Mouse (Mus musculus) ES-Bruce4 (cell line): ENCODE data around the gene Pax2. TPM values are rescaled to one million over a fixed set of nuclear protein-coding genes. Genes with fewer than 3 reads are reported as not detected.

Experiments used
- H3K27ac ChIP-seq: 2 replicates; pipeline ENCODE4 v1.5.1; 2012; ENCODE audit warnings: low read length, inconsistent platforms; ENCODE audit not compliant: insufficient read depth
- H3K27me3 ChIP-seq: 2 replicates; pipeline ENCODE4 v1.6.1; 2012; ENCODE audit warnings: mild to moderate bottlenecking, low read length, inconsistent platforms; ENCODE audit not compliant: control insufficient read depth, poor library complexity, insufficient read depth, severe bottlenecking
- H3K36me3 ChIP-seq: 2 replicates; pipeline ENCODE4 v1.6.1; 2012; ENCODE audit warnings: inconsistent platforms, mild to moderate bottlenecking, low read length, moderate library complexity; ENCODE audit not compliant: control insufficient read depth, poor library complexity, insufficient read depth, severe bottlenecking
- H3K4me1 ChIP-seq: one replicate; pipeline ENCODE4 v1.8.1; 2011; ENCODE audit warnings: low read length; ENCODE audit not compliant: control insufficient read depth, insufficient read depth
- H3K4me3 ChIP-seq: 2 replicates; pipeline ENCODE4 v1.5.1; 2011; ENCODE audit warnings: low read depth, mild to moderate bottlenecking, low read length
- H3K9ac ChIP-seq: 2 replicates; pipeline ENCODE4 v1.6.1; 2012; ENCODE audit warnings: low read depth, mild to moderate bottlenecking, inconsistent platforms; ENCODE audit not compliant: poor library complexity, severe bottlenecking
- H3K9me3 ChIP-seq: replicated peaks from 2 replicates; pipeline ENCODE4 v1.6.1; 2012; ENCODE audit warnings: mild to moderate bottlenecking, low read length, inconsistent platforms; ENCODE audit not compliant: control insufficient read depth, poor library complexity, insufficient read depth, severe bottlenecking
- CTCF ChIP-seq: IDR thresholded peaks from one replicate; pipeline ENCODE4 v1.8.1; 2011; ENCODE audit warnings: low read depth, low read length
- EP300 ChIP-seq: IDR thresholded peaks from 2 replicates; pipeline ENCODE4 v1.6.1; 2011; ENCODE audit warnings: low read depth, low read length; ENCODE audit not compliant: insufficient read depth
- POLR2A ChIP-seq: IDR thresholded peaks from one replicate; pipeline ENCODE4 v1.8.1; 2011; ENCODE audit warnings: low read length; ENCODE audit not compliant: insufficient read depth
- polyA plus RNA-seq: library from polyadenylated mRNA; stranded (reverse); fragments of >200 nt; gene quantifications from 2 replicates; pipeline ENCODE4 v1.2.4, GENCODE M21; 2011; ENCODE audit warnings: low read depth; ENCODE audit not compliant: missing spikeins, insufficient read depth, insufficient read length

The Pax2 gene
- polyA plus RNA-seq, 1 experiment = not detected

DNA sequence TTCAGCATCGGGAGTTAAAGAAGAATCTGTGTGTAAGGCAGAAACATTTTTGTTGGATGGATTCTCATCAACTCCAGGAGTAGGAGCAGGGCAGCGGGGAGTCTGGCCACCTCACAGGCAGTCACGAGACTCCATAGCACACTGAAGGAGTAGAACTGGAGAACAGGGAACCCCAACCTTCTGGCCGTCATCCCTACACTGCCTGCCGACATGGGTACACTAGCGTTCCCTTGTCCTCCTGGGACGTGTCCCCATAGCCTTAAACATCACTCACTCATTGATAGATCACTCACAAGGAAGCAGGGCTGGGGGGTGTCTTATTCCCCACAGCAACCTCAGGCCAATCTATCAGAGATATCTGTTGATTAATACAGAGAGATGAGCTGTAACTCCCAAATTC is 120.7 kb downstream of the Pax2 start:
- H3K27me3 ChIP-seq = 0 out of 2 replicates have a peak, but pooled peaks cover under 1% of the 10 kb centered on the region
- H3K4me1 ChIP-seq = no peaks in the 10 kb centered on the region

DNA sequence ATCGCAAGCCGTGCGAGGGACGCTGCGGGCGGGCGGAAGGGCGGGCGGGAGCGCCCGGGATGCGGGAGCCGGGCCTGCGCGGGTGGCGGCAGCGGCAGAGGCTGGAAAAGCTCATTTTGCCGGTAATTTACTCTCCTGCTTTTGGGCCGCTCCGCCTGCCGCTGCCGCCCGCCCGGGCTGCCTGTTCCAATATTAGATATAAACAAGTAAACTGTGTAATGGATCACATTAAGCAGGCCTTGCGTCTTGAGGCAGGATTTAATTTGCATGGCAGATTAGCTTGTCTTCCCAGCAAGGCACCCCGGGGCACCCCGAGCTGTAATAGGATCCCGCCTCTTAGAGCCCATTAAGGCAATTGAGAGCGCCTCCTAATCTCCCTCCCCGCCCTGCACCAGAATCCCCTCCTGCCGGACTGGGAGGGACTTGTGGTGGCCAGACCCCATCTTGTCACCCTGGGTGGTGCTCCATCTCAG is 126.7 kb downstream of the Pax2 start:
- peak overlapping the region; percentile 44 for H3K4me3 ChIP-seq
- no peak overlapping the region for H3K27ac ChIP-seq
- no peak for TF ChIP-seq CTCF
- 0 out of 2 replicates have a peak, but pooled peaks have one; percentile 54 for TF ChIP-seq EP300
- H3K36me3 ChIP-seq = no peaks in the 10 kb centered on the region
- peak overlapping the region; percentile 42 for H3K9ac ChIP-seq
- no peaks in the 10 kb centered on the region for H3K4me1 ChIP-seq
- H3K27me3 ChIP-seq = 0 out of 2 replicates have a peak, but pooled peaks cover 2% of the 10 kb centered on the region
- H3K9me3 ChIP-seq = no peaks in the 10 kb centered on the region

More for the DNA sequence above, 120.7 kb downstream of the Pax2 start:
- no peaks in the 10 kb centered on the region for H3K9me3 ChIP-seq
- H3K4me3 ChIP-seq = no peak overlapping the region
- H3K27ac ChIP-seq = no peak overlapping the region
- H3K9ac ChIP-seq = no peak overlapping the region
- H3K36me3 ChIP-seq = no peaks in the 10 kb centered on the region
- TF ChIP-seq CTCF = no peak

DNA sequence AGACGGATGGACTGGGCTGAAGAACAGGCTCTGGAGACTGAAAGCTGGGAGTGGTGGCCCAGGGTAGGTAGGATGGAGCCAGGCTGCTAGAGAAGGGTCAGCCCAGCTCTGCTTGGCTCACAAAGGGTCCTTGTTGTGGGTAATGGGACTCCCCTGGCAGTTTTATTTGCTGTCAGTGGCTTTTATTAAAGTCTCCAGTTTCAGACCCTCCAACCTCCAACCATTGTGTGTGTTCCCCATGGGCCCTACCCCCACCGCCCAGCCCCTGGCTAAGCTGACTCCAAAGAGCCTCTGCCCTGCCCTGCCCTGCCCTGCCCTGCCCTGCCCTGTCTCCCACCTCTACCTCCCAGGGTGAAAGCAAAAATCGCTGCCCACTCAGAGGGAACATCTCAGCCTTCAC is 128.5 kb downstream of the Pax2 start:
- Histone ChIP-seq H3K27ac (no peak overlapping the region), H3K4me3 (no peak overlapping the region), H3K4me1 (no peaks in the 10 kb centered on the region), H3K9me3 (no peaks in the 10 kb centered on the region), H3K36me3 (no peaks in the 10 kb centered on the region), H3K9ac (no peak overlapping the region), H3K27me3 (0 out of 2 replicates have a peak, but pooled peaks cover 2% of the 10 kb centered on the region)
- no peak for TF ChIP-seq CTCF
- no peak for TF ChIP-seq POLR2A

DNA sequence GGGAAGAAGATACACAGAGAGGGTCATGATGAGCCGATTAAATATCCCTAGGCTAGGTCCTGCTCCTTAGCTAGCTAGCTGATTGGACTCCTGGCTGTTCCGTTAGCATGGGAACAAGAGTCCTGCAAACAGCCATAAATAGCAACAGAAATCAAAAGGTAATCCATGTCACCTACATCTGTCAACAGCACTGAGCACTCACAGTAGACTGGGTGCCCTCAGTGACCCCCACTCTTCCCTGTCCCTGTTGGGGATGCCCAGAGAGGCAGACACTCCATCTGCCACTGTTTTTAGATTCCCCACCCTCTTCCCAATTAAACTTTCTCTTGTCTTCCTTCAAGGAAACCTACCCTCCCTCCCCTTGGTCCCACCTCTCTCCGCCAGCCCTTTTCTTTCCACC is 130.6 kb downstream of the Pax2 start:
- H3K27ac ChIP-seq = no peak overlapping the region
- H3K36me3 ChIP-seq = no peaks in the 10 kb centered on the region
- no peaks in the 10 kb centered on the region for H3K9me3 ChIP-seq
- no peak overlapping the region for H3K9ac ChIP-seq
- H3K27me3 ChIP-seq = 0 out of 2 replicates have a peak, but pooled peaks cover 2% of the 10 kb centered on the region
- H3K4me1 ChIP-seq = no peaks in the 10 kb centered on the region
- H3K4me3 ChIP-seq = no peak overlapping the region
- TF ChIP-seq CTCF = no peak
- TF ChIP-seq POLR2A = no peak
- TF ChIP-seq EP300 = no peak

Other genes with a start within 250 kb of the Pax2 start
- gene Sec31b, start 210.2 kb upstream of the Pax2 start, polyA plus RNA-seq = 1.8 and 2.1 TPM in 2 replicates
- not detected in 2 replicates for gene Gm20538, start 203.2 kb upstream of the Pax2 start, polyA plus RNA-seq
- 181 and 191 TPM in 2 replicates for gene Ndufb8, start 200.6 kb upstream of the Pax2 start, polyA plus RNA-seq
- 26.7 and 29.6 TPM in 2 replicates for gene Hif1an, start 193.2 kb upstream of the Pax2 start, polyA plus RNA-seq
- gene Slf2, start 175.1 kb downstream of the Pax2 start, polyA plus RNA-seq = 53.1 and 57.2 TPM in 2 replicates
- 15.7 and 24.6 TPM in 2 replicates for gene Sema4g, start 233.1 kb downstream of the Pax2 start, polyA plus RNA-seq
- gene Twnk, start 249.6 kb downstream of the Pax2 start, polyA plus RNA-seq = 23.2 and 24.5 TPM in 2 replicates